Mouse (Mus musculus) midbrain, embryonic 13.5 days (tissue): ENCODE data around the gene Bcap29. TPM values are rescaled to one million over a fixed set of nuclear protein-coding genes. Genes with fewer than 3 reads are reported as not detected.

Source experiments
- polyA plus RNA-seq: library from polyadenylated mRNA; unstranded; fragments of >200 nt; fragmentation: Nextera tagmentation; extraction: Ambion mirVana; gene quantifications from 2 replicates; pipeline ENCODE4 v1.2.1, GENCODE M21; 2015

Gene Bcap29
- polyA plus RNA-seq, 1 experiment from 2014 or later: 24.5 TPM

Other genes starting within 250 kb of the Bcap29 start
- not detected in 2 replicates for gene Slc26a3, start 243.8 kb downstream of the Bcap29 start, polyA plus RNA-seq
- gene Cbll1, start 135.0 kb downstream of the Bcap29 start, polyA plus RNA-seq: 18.7 and 19.5 TPM in 2 replicates
- 0.05 TPM in 1 of 2 replicates, not detected in the other for gene Slc26a4, start 74.7 kb downstream of the Bcap29 start, polyA plus RNA-seq
- 7.6 and 9.2 TPM in 2 replicates for gene Dus4l, start 20.2 kb upstream of the Bcap29 start, polyA plus RNA-seq
- 31.7 and 33.0 TPM in 2 replicates for gene Cog5, start 20.2 kb upstream of the Bcap29 start, polyA plus RNA-seq
- 20.1 and 20.7 TPM in 2 replicates for gene Gpr22, start 79.3 kb upstream of the Bcap29 start, polyA plus RNA-seq